Mouse (Mus musculus) midbrain, embryonic 14.5 days (tissue): Measurements from ENCODE around the gene Tnfrsf13b. TPM values are rescaled to one million over a fixed set of nuclear protein-coding genes. Genes with fewer than 3 reads are reported as not detected.

Experiments
- ATAC-seq: fragments of 200-750 bp; cut with Nextera tagmentation; 2 replicates; pipeline ENCODE4 v1.8.0; 2017; ENCODE audit warnings: moderate number of reproducible peaks, moderate library complexity; ENCODE audit not compliant: low FRiP score, low TSS enrichment
- DNase-seq: peaks from one replicate; pipeline ENCODE4 v3.0.0-alpha.2; 2015
- H3K27ac ChIP-seq: fragments of 300-500 bp; sonication (generic); replicated peaks from 2 replicates; pipeline ENCODE4 v1.5.1; 2014; ENCODE audit warnings: mild to moderate bottlenecking, low read depth, low read length, moderate library complexity
- H3K27me3 ChIP-seq: fragments of 300-500 bp; sonication (generic); 2 replicates; pipeline ENCODE4 v1.6.1; 2014; ENCODE audit warnings: low read length, control low read depth, mixed read lengths; ENCODE audit not compliant: control insufficient read depth, insufficient read depth
- H3K36me3 ChIP-seq: fragments of 300-500 bp; sonication (generic); 2 replicates; pipeline ENCODE4 v1.6.1; 2014; ENCODE audit warnings: low read length, control low read depth; ENCODE audit not compliant: control insufficient read depth, insufficient read depth
- H3K4me1 ChIP-seq: fragments of 300-500 bp; sonication (generic); 2 replicates; pipeline ENCODE4 v1.6.1; 2014; ENCODE audit warnings: mild to moderate bottlenecking, antibody characterized with exemption, low read length, control low read depth; ENCODE audit not compliant: control insufficient read depth, insufficient read depth
- H3K4me2 ChIP-seq: fragments of 300-500 bp; sonication (generic); 2 replicates; pipeline ENCODE4 v1.6.1; 2014; ENCODE audit warnings: mild to moderate bottlenecking, low read length, moderate library complexity
- H3K4me3 ChIP-seq: fragments of 300-500 bp; sonication (generic); replicated peaks from 2 replicates; pipeline ENCODE4 v1.5.1; 2014; ENCODE audit warnings: low read depth, low read length
- H3K9ac ChIP-seq: fragments of 300-500 bp; sonication (generic); replicated peaks from 2 replicates; pipeline ENCODE4 v1.6.1; 2014; ENCODE audit warnings: mild to moderate bottlenecking, low read length, moderate library complexity
- H3K9me3 ChIP-seq: fragments of 300-500 bp; sonication (generic); 2 replicates; pipeline ENCODE4 v1.6.1; 2016; ENCODE audit warnings: low read length, control low read depth, mixed read lengths; ENCODE audit not compliant: control insufficient read depth
- WGBS: fragments of 180-500 bp; shearing (Covaris S2); extraction: QIAGEN DNeasy Blood & Tissue Kit; methylation state at CpG from one replicate; pipeline ENCODE4 v1.1.7; 2014; 5-methylcytosine and 5-hydroxymethylcytosine counted together
- polyA plus RNA-seq: library from polyadenylated mRNA; unstranded; fragments of >200 nt; fragmentation: Nextera tagmentation; extraction: Ambion mirVana; gene quantifications from 2 replicates; pipeline ENCODE4 v1.2.1, GENCODE M21; 2014

Gene Tnfrsf13b
- polyA plus RNA-seq, 1 experiment from 2014 or later = 2.0 TPM

DNA sequence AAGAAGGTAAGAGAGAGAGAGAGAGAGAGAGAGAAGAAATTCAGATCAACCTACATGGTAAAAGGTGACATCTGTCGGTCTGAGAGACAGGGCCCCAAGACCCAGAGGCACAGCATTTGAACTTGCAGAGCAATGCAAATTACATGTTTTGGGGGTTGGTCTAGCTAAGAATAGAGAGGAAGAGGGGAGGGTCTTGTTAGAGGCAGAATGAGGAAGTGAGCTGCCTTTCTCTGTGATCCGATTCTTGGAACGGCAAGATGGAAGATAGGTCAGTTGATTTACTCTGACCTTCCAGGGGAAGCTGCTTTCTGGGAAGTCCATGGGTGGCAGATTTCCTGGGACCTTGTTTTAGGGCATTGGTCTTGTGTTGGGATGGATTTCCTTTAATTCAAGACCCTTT lies 15.7 kb downstream of the Tnfrsf13b start:
- no peak overlapping the region for H3K4me2 ChIP-seq
- 81% methylated on average over 3 of the region's 3 CpGs for WGBS
- H3K27me3 ChIP-seq = no peaks in the 10 kb centered on the region
- H3K27ac ChIP-seq = no peak overlapping the region
- no peaks in the 10 kb centered on the region for H3K4me1 ChIP-seq
- H3K9ac ChIP-seq = no peak overlapping the region
- no peak for ATAC-seq
- no peaks in the 10 kb centered on the region for H3K36me3 ChIP-seq
- DNase-seq = no peak
- H3K4me3 ChIP-seq = no peak overlapping the region
- no peaks in the 10 kb centered on the region for H3K9me3 ChIP-seq

DNA sequence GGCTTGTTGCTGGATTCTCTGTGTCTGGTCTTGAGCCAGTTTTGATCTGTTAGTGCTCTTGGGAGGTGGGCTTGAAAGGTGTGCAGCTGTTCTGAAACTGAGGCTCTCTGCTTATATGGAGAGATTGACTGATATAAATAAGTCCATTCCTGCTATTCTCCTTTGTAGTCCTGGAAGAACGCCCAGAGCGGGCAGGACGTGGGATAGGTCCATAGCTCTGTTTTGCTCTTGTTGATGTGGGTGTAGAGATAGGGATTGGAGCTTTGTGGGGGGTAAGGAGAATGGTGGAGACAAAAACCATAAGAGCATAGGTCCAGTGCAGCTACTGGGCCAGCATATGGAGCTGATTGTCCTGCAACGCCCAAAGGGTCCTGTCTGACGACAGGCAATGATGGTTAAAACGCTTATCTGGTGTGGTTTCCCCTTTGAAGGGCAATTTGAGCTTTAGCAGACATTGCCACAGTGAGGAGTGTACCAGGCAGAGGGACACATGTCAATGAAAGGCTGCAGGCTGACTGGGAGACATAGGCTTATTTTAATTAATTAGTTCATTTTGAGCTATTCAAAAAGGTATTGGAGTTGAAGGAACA lies 16.5 kb downstream of the Tnfrsf13b start:
- Histone ChIP-seq H3K9me3 (no peaks in the 10 kb centered on the region), H3K4me2 (no peak overlapping the region), H3K9ac (no peak overlapping the region), H3K4me1 (peaks cover 6% of the 10 kb centered on the region; the same call in 1 of the 2 replicates), H3K4me3 (no peak overlapping the region), H3K27ac (no peak overlapping the region), H3K27me3 (peaks cover 6% of the 10 kb centered on the region; the same call in 1 of the 2 replicates), H3K36me3 (no peaks in the 10 kb centered on the region)
- 87% methylated on average over 6 of the region's 6 CpGs for WGBS
- ATAC-seq (no peak), DNase-seq (no peak)

DNA sequence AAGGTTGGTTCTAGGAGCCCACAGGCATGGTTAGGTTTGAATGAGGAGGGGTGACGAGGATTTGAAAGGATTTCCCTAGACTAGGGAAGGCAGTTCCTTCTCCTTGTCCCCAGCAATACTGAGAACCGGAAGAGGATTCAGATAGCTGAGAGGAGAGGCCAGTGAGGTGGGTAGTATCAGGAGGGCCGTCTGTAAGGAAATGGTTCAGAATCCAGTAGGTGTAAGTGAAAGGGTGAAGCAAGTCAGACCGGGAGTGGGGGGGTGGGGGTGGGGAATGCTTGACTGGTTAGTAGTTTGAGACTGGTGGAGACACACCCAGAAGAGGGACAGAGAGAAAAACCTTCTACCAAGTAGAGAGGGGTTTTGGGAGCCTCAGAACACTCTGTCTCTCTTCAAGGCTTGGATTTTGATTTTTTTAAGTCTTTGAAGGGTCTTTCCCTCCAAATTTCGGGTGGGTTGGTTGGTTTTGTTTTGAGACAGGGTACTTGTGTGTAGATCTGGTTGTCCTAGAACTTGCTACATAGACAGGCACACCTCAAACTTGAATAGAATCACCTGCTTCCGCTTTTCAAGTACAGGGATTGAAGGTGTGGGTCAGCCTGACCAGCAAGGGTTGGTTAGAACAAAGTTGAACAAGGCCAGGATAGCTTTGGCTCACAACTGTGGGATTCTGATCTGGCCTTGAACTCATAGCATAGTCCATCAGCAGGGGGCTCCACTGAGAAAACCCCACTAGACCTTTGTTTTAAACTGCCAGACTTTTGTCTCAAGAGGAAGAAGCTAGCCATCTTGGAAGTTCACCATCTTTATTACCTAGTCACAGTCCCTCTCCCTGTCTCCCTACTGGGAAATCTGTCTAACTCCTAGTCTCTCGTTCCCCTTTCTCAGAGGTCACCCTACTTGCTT lies 17.3 kb downstream of the Tnfrsf13b start:
- no peak overlapping the region for H3K4me2 ChIP-seq
- H3K27ac ChIP-seq = no peak overlapping the region
- WGBS = 78% methylated on average over 7 of the region's 7 CpGs
- peaks cover 9% of the 10 kb centered on the region; the same call in 1 of the 2 replicates for H3K27me3 ChIP-seq
- DNase-seq (no peak), ATAC-seq (no peak)
- peaks cover 6% of the 10 kb centered on the region; the same call in 1 of the 2 replicates for H3K4me1 ChIP-seq
- H3K9me3 ChIP-seq = no peaks in the 10 kb centered on the region
- H3K4me3 ChIP-seq = no peak overlapping the region
- H3K36me3 ChIP-seq = no peaks in the 10 kb centered on the region
- no peak overlapping the region for H3K9ac ChIP-seq

DNA sequence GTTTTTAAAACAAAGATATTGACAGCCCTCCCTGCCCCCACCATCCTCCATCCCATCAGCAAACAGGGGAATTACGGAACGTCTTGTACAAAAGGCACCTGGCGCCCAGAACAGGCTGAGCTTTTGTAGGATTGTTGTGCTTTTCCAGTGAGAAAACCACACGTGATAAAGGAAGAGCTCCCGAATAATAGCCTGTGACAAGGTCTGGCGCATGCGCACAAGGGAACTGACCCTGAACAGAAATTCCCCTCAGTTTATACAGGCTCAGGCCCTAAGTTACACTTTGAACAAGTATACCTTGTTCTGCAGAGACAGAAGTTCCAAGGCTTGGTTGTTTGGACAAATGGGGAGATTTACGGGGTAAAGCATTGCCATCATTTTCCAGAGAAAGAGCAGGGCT lies 19.0 kb downstream of the Tnfrsf13b start:
- Histone ChIP-seq H3K27ac (no peak overlapping the region), H3K4me3 (no peak overlapping the region), H3K4me1 (peaks cover 6% of the 10 kb centered on the region; the same call in 1 of the 2 replicates), H3K4me2 (no peak overlapping the region), H3K9me3 (no peaks in the 10 kb centered on the region), H3K27me3 (peaks cover 9% of the 10 kb centered on the region; the same call in 1 of the 2 replicates), H3K9ac (no peak overlapping the region), H3K36me3 (no peaks in the 10 kb centered on the region)
- WGBS = 50% methylated on average over 8 of the region's 8 CpGs
- ATAC-seq = no peak
- peak; percentile 43 for DNase-seq

DNA sequence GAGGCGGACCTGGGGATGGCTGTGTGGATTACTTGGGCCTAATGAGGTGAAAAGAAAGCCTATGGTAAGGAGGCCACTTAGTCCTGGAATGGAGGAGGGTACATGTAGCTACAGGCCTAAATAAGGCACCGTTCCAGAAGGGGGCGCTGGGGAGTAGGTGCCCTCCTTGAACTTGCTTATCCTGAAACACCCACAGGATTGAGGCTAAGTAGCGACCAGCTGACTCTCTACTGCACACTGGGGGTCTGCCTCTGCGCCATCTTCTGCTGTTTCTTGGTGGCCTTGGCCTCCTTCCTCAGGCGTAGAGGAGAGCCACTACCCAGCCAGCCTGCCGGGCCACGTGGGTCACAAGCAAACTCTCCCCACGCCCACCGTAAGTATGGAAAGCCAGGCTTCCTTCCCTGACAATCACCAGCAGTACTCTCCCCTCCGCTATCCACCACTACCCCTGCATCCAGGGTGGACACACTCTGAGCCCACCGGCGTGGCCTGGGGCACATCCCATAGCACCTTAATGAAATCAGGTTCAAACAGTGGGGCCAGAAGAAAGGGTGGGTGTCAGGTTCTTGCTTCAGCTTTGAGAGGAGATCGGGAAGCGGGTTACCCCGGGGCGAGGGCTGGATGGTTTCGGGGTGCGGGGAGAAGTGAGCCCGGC lies 20.2 kb downstream of the Tnfrsf13b start:
- H3K4me1 ChIP-seq = peaks cover 6% of the 10 kb centered on the region; the same call in 1 of the 2 replicates
- peak overlapping the region; percentile 35 for H3K4me3 ChIP-seq
- H3K36me3 ChIP-seq = peaks cover 7% of the 10 kb centered on the region
- no peak for ATAC-seq
- H3K9ac ChIP-seq = peak overlapping the region; percentile 53
- H3K4me2 ChIP-seq = peak overlapping the region; percentile 72
- peaks cover 9% of the 10 kb centered on the region; the same call in 1 of the 2 replicates for H3K27me3 ChIP-seq
- H3K27ac ChIP-seq = no peak overlapping the region
- WGBS = 11% methylated on average over 20 of the region's 20 CpGs
- no peaks in the 10 kb centered on the region for H3K9me3 ChIP-seq
- peak; percentile 56 for DNase-seq

DNA sequence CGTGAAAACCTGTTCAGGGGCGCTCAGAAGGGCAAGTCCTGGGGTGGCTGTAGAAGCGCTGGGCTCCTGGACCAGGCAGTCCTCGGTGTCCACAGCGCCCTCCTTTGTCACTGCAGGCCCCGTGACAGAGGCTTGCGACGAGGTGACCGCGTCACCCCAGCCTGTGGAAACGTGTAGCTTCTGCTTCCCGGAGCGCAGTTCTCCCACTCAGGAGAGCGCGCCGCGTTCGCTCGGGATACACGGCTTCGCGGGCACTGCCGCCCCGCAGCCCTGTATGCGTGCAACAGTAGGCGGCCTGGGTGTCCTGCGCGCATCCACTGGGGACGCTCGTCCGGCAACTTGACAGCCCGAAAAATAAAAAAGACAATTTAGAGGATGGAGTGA lies 20.7 kb downstream of the Tnfrsf13b start:
- H3K4me3 ChIP-seq = peak overlapping the region; percentile 35
- peaks cover 12% of the 10 kb centered on the region for H3K36me3 ChIP-seq
- H3K9ac ChIP-seq = peak overlapping the region; percentile 53
- DNase-seq = peak; percentile 71
- peaks cover 6% of the 10 kb centered on the region; the same call in 1 of the 2 replicates for H3K4me1 ChIP-seq
- H3K9me3 ChIP-seq = no peaks in the 10 kb centered on the region
- peak overlapping the region; percentile 72 for H3K4me2 ChIP-seq
- peaks cover 9% of the 10 kb centered on the region; the same call in 1 of the 2 replicates for H3K27me3 ChIP-seq
- 3% methylated on average over 32 of the region's 32 CpGs for WGBS
- no peak overlapping the region for H3K27ac ChIP-seq
- peak; percentile 43; the same call in 1 of the 2 replicates for ATAC-seq

DNA sequence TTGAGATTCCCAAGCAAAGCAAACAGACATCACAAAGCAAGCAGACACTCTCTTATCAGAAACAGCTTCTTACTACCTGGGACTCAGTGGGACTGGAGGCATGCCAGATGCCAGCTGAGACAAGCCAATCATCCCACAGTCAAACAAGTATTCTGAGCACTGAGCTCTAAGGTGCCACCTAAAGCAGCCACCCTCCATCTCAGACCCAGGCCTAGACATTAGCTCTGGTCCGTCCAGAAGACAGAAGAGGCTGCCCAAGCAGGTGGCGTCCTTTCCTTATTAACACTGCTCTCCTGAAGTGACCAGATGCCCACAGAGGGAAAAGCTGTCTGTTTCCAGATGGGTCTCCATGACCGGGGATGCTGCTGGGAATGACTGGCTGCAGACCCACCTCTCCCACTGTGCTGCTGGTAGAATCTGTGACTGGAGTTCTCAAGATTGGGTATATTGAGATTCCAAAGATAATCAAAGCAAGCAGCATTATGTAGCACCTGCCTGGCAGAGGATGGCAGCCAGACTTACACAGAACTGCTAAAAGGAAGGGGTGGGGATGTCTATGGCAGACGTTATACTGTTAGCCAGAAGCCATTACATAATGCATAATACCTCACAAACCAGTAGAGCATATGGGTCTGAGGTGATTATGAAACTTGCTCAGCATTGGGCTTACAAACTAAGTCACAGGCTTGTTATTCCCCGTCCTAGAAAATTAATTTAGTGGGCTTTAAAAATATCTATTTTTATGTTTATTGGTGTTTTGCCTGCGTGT lies 23.9 kb downstream of the Tnfrsf13b start:
- H3K4me3 ChIP-seq = no peak overlapping the region
- ATAC-seq = no peak
- 69% methylated on average over 6 of the region's 6 CpGs for WGBS
- H3K4me2 ChIP-seq = no peak overlapping the region
- H3K27ac ChIP-seq = no peak overlapping the region
- peaks cover 9% of the 10 kb centered on the region; the same call in 1 of the 2 replicates for H3K27me3 ChIP-seq
- no peak for DNase-seq
- no peak overlapping the region for H3K9ac ChIP-seq
- H3K4me1 ChIP-seq = peaks cover 6% of the 10 kb centered on the region; the same call in 1 of the 2 replicates
- no peaks in the 10 kb centered on the region for H3K9me3 ChIP-seq
- H3K36me3 ChIP-seq = peaks cover 43% of the 10 kb centered on the region

DNA sequence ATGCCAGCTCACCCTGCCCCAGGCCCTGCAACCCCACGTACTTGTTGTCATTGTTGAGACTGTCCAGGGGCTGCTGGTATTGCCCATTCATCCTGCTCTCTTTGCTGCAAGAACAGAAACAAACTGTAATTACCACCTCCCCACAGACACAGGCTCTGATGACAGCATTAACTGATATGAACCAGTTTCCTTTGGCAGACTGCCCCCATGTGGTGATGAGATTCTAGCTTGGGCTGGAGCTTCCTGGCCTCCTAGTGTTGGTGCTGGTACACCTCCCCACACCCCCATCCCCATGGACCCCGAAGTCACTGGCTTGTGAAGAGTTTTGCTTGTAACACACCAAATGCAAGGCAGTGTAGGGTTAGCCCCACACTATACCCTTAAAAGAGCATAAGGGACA lies 29.2 kb downstream of the Tnfrsf13b start:
- peak; percentile 37 for DNase-seq
- H3K4me1 ChIP-seq = no peaks in the 10 kb centered on the region
- H3K27ac ChIP-seq = no peak overlapping the region
- H3K36me3 ChIP-seq = peaks cover 96% of the 10 kb centered on the region
- no peaks in the 10 kb centered on the region for H3K27me3 ChIP-seq
- no peak overlapping the region for H3K9ac ChIP-seq
- ATAC-seq = no peak
- no peak overlapping the region for H3K4me2 ChIP-seq
- no peak overlapping the region for H3K4me3 ChIP-seq
- no peaks in the 10 kb centered on the region for H3K9me3 ChIP-seq
- 94% methylated on average over 2 of the region's 2 CpGs for WGBS
